Mouse (Mus musculus) lung, adult 2 months (tissue): Measurements from ENCODE around the gene Pappa2. TPM values are rescaled to one million over a fixed set of nuclear protein-coding genes. Genes with fewer than 3 reads are reported as not detected.

ENCODE experiments used
- DNase-seq: peaks from one replicate; pipeline ENCODE4 v3.0.0; 2022
- H3K4me1 ChIP-seq: fragments of 200-500 bp; 2 replicates; pipeline ENCODE4 v1.6.1; 2011; ENCODE audit warnings: low read length; ENCODE audit not compliant: control insufficient read depth, insufficient read depth
- H3K4me3 ChIP-seq: fragments of 200-500 bp; replicated peaks from 2 replicates; pipeline ENCODE3; 2011; ENCODE audit warnings: low read depth, mild to moderate bottlenecking, control low read depth, low read length; ENCODE audit errors: extremely low read depth
- CTCF ChIP-seq: fragments of 200-500 bp; IDR thresholded peaks from 2 replicates; pipeline ENCODE4 v1.5.1; 2011; ENCODE audit warnings: mild to moderate bottlenecking, low read length, control low read depth; ENCODE audit not compliant: insufficient read depth
- POLR2A ChIP-seq: fragments of 200-500 bp; IDR thresholded peaks from 2 replicates; pipeline ENCODE4 v1.6.1; 2011; ENCODE audit warnings: low read depth, mild to moderate bottlenecking, control low read depth, low read length, borderline replicate concordance; ENCODE audit errors: extremely low read depth
- WGBS: fragments of 180-500 bp; shearing (Covaris S2); methylation state at CpG from one replicate; pipeline ENCODE4 v1.1.7; 2018; 5-methylcytosine and 5-hydroxymethylcytosine counted together
- polyA plus RNA-seq: library from polyadenylated mRNA; depleted of rRNA; stranded (reverse); fragments of >200 nt; gene quantifications from 2 replicates; pipeline ENCODE4 v1.2.3, GENCODE M21; 2012

Gene Pappa2
- polyA plus RNA-seq, 1 experiment, result 0.21 TPM

- DNase-seq, result no peak
- no peak for TF ChIP-seq POLR2A
- TF ChIP-seq CTCF, result no peak
- WGBS, result 87% methylated on average over 4 of the region's 4 CpGs
- Histone ChIP-seq H3K4me3 (no peak overlapping the region), H3K4me1 (no peaks in the 10 kb centered on the region)
Observed at GRCm38 (mm10) chr1:158770756-158771155, 209.5 kb downstream of the Pappa2 start.

GRCm38 (mm10) chr1:158770036-158770655, 210.1 kb downstream of the Pappa2 start:
- DNase-seq, result no peak
- H3K4me3 ChIP-seq, result no peak overlapping the region
- no peaks in the 10 kb centered on the region for H3K4me1 ChIP-seq
- TF ChIP-seq CTCF (no peak), POLR2A (no peak)
- WGBS, result 63% methylated on average over 7 of the region's 7 CpGs

GRCm38 (mm10) chr1:158765842-158766241, 214.4 kb downstream of the Pappa2 start:
- Histone ChIP-seq H3K4me1 (peaks cover 4% of the 10 kb centered on the region), H3K4me3 (no peak overlapping the region)
- DNase-seq, result no peak
- WGBS, result 28% methylated on average over 2 of the region's 2 CpGs
- TF ChIP-seq CTCF, result no peak
- no peak for TF ChIP-seq POLR2A

- TF ChIP-seq CTCF (no peak), POLR2A (no peak)
- no peak for DNase-seq
- WGBS, result 66% methylated on average over 6 of the region's 6 CpGs
- Histone ChIP-seq H3K4me3 (no peak overlapping the region), H3K4me1 (peaks cover 4% of the 10 kb centered on the region)
Observed at GRCm38 (mm10) chr1:158764727-158765126, 215.6 kb downstream of the Pappa2 start.

- DNase-seq, result no peak
- TF ChIP-seq POLR2A (no peak), CTCF (no peak)
- Histone ChIP-seq H3K4me3 (no peak overlapping the region), H3K4me1 (peaks cover 4% of the 10 kb centered on the region)
Observed at GRCm38 (mm10) chr1:158764211-158764610, 216.1 kb downstream of the Pappa2 start.

GRCm38 (mm10) chr1:158748356-158749096, 231.8 kb downstream of the Pappa2 start:
- Histone ChIP-seq H3K4me1 (no peaks in the 10 kb centered on the region), H3K4me3 (no peak overlapping the region)
- 44% methylated on average over 10 of the region's 10 CpGs for WGBS
- DNase-seq, result no peak
- TF ChIP-seq CTCF (no peak), POLR2A (no peak)

GRCm38 (mm10) chr1:158741449-158741848, 238.8 kb downstream of the Pappa2 start:
- TF ChIP-seq CTCF (no peak), POLR2A (no peak)
- Histone ChIP-seq H3K4me3 (no peak overlapping the region), H3K4me1 (no peaks in the 10 kb centered on the region)
- WGBS, result 81% methylated on average over 5 of the region's 5 CpGs
- no peak for DNase-seq

GRCm38 (mm10) chr1:158740949-158741348, 239.3 kb downstream of the Pappa2 start:
- no peak overlapping the region for H3K4me3 ChIP-seq
- no peaks in the 10 kb centered on the region for H3K4me1 ChIP-seq
- WGBS, result 91% methylated on average over 5 of the region's 5 CpGs
- no peak for DNase-seq
- TF ChIP-seq POLR2A (no peak), CTCF (no peak)

GRCm38 (mm10) chr1:158740161-158740766, 240.0 kb downstream of the Pappa2 start:
- WGBS, result 66% methylated on average over 6 of the region's 6 CpGs
- TF ChIP-seq CTCF (no peak), POLR2A (no peak)
- H3K4me1 ChIP-seq, result no peaks in the 10 kb centered on the region
- DNase-seq, result no peak
- H3K4me3 ChIP-seq, result no peak overlapping the region
